Mouse (Mus musculus) neural tube, embryonic 15.5 days (tissue): ENCODE data around the gene Adra2a. TPM values are rescaled to one million over a fixed set of nuclear protein-coding genes. Genes with fewer than 3 reads are reported as not detected.

ENCODE experiments used
- ATAC-seq: fragments of 200-750 bp; cut with Nextera tagmentation; 2 replicates; pipeline ENCODE4 v1.8.0; 2017; ENCODE audit warnings: mild to moderate bottlenecking, moderate TSS enrichment, moderate library complexity; ENCODE audit not compliant: low FRiP score
- H3K27ac ChIP-seq: fragments of 300-500 bp; sonication (generic); replicated peaks from 2 replicates; pipeline ENCODE4 v1.5.1; 2015; ENCODE audit warnings: mild to moderate bottlenecking, inconsistent platforms
- H3K27me3 ChIP-seq: fragments of 300-500 bp; sonication (generic); replicated peaks from 2 replicates; pipeline ENCODE4 v1.6.1; 2015; ENCODE audit warnings: inconsistent platforms
- H3K36me3 ChIP-seq: fragments of 300-500 bp; sonication (generic); 2 replicates; pipeline ENCODE4 v1.6.1; 2015; ENCODE audit warnings: inconsistent platforms
- H3K4me1 ChIP-seq: fragments of 300-500 bp; sonication (generic); 2 replicates; pipeline ENCODE4 v1.6.1; 2015; ENCODE audit warnings: inconsistent platforms
- H3K4me2 ChIP-seq: fragments of 300-500 bp; sonication (generic); 2 replicates; pipeline ENCODE4 v1.6.1; 2015; ENCODE audit warnings: inconsistent platforms, mild to moderate bottlenecking, moderate library complexity
- H3K4me3 ChIP-seq: fragments of 300-500 bp; sonication (generic); replicated peaks from 2 replicates; pipeline ENCODE4 v1.5.1; 2015; ENCODE audit warnings: mild to moderate bottlenecking, inconsistent platforms
- H3K9ac ChIP-seq: fragments of 300-500 bp; sonication (generic); replicated peaks from 2 replicates; pipeline ENCODE4 v1.6.1; 2015; ENCODE audit warnings: mild to moderate bottlenecking, inconsistent platforms
- H3K9me3 ChIP-seq: fragments of 300-500 bp; sonication (generic); replicated peaks from 2 replicates; pipeline ENCODE4 v1.6.1; 2016; ENCODE audit warnings: inconsistent platforms
- WGBS: fragments of 180-500 bp; shearing (Covaris S2); methylation state at CpG from one replicate; pipeline ENCODE4 v1.1.7; 2015; ENCODE audit warnings: mixed read lengths; 5-methylcytosine and 5-hydroxymethylcytosine counted together
- polyA plus RNA-seq: library from polyadenylated mRNA; unstranded; fragments of >200 nt; fragmentation: Nextera tagmentation; extraction: Ambion mirVana; gene quantifications from 2 replicates; pipeline ENCODE4 v1.2.1, GENCODE M21; 2015

Adra2a gene
- polyA plus RNA-seq, 1 experiment from 2014 or later = 4.6 TPM

DNA sequence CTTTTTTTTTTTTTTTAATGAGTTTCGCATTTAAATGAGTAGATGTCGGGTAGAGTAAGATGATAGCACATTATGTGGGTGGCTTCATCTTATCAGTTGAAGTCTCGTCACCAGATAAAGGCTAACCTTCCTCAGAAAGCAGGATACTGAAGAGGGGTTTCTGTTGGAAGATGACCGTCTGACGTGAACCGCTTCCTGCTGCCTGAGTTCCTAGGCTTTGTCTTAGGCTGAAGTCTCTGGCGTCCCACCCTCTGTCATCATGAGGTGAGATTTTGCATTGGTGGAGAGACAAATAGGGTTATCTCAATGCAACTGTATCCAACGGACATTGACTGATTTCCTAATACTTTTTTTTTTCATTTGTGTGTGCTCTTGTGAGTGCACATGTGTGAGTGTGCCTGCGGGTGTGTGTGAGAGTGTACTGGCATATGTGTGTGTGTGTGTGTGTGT is 37.8 kb downstream of the Adra2a start:
- Histone ChIP-seq H3K27me3 (no peaks in the 10 kb centered on the region), H3K9ac (no peak overlapping the region), H3K4me3 (no peak overlapping the region), H3K4me1 (no peaks in the 10 kb centered on the region), H3K9me3 (no peaks in the 10 kb centered on the region), H3K36me3 (no peaks in the 10 kb centered on the region), H3K4me2 (no peak overlapping the region), H3K27ac (no peak overlapping the region)
- WGBS = 89% methylated on average over 9 of the region's 9 CpGs
- ATAC-seq = no peak

DNA sequence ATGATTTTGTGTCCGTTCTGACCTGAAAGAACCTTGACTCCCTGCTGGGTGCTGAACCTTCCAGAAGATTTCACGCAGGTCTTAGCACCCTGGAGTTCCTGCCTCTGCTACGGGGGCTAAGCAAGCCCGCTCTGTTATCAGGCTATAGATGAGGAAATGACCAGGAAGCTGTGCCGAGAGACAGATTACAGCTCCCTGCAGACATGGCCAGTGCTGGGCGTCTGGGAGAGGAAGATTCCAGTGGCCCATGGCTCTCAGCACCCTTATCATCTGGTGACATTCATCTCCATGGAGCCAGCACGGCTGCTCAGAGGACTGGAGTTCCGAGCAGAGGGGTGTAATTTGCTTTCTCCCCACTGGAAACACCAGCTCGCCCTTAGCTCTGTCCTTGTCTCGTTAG is 43.4 kb downstream of the Adra2a start:
- Histone ChIP-seq H3K9me3 (no peaks in the 10 kb centered on the region), H3K27me3 (no peaks in the 10 kb centered on the region), H3K27ac (no peak overlapping the region), H3K36me3 (no peaks in the 10 kb centered on the region), H3K4me3 (no peak overlapping the region), H3K4me1 (no peaks in the 10 kb centered on the region), H3K9ac (no peak overlapping the region), H3K4me2 (no peak overlapping the region)
- no peak for ATAC-seq
- 74% methylated on average over 10 of the region's 10 CpGs for WGBS

DNA sequence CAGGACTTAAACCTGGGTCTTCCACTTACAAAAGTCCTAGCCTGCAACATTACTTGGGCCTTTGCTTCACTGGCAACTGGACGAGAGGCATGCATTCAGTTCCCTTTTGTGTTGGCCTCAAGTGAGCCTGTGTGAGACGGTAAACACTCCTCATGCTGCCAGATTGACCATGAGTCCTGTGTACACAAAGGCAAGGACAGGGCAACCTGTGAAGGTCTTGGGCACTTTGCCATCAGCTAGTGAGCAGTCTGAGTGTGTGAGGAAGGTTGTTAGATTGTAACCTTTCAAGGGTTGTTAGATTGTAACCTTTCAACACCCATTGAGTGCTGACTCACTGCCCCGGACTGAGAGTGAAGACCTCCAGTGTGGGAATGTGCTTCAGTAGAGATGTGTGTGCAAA is 49.6 kb downstream of the Adra2a start:
- H3K9me3 ChIP-seq = no peaks in the 10 kb centered on the region
- no peaks in the 10 kb centered on the region for H3K27me3 ChIP-seq
- H3K4me1 ChIP-seq = peaks cover 21% of the 10 kb centered on the region
- H3K4me2 ChIP-seq = no peak overlapping the region
- H3K27ac ChIP-seq = no peak overlapping the region
- 91% methylated on average over 3 of the region's 3 CpGs for WGBS
- no peaks in the 10 kb centered on the region for H3K36me3 ChIP-seq
- no peak overlapping the region for H3K4me3 ChIP-seq
- H3K9ac ChIP-seq = no peak overlapping the region
- ATAC-seq = no peak

DNA sequence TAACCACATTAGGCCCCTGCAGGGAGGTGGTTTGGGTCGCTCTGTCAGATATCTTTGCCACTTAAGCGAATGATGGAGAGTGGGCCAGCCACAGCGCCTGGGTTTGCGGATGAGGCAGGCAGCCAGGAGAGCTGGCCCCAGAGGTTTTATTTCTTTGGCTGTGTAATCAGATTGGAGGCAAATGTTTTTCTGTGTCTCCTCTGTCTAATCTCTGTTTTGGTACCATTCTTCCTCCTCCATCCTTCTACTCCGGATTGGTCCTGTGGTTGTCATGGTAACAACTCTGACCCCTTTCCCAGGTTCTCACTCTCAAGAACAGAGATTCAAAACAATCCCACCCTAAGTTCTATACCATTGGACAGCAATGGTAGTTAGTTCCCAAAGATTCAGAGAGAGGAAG is 51.8 kb downstream of the Adra2a start:
- H3K27me3 ChIP-seq = no peaks in the 10 kb centered on the region
- H3K4me2 ChIP-seq = no peak overlapping the region
- peaks cover 23% of the 10 kb centered on the region for H3K4me1 ChIP-seq
- WGBS = 48% methylated on average over 5 of the region's 5 CpGs
- no peaks in the 10 kb centered on the region for H3K36me3 ChIP-seq
- no peak overlapping the region for H3K27ac ChIP-seq
- no peaks in the 10 kb centered on the region for H3K9me3 ChIP-seq
- H3K4me3 ChIP-seq = no peak overlapping the region
- no peak overlapping the region for H3K9ac ChIP-seq
- no peak for ATAC-seq

DNA sequence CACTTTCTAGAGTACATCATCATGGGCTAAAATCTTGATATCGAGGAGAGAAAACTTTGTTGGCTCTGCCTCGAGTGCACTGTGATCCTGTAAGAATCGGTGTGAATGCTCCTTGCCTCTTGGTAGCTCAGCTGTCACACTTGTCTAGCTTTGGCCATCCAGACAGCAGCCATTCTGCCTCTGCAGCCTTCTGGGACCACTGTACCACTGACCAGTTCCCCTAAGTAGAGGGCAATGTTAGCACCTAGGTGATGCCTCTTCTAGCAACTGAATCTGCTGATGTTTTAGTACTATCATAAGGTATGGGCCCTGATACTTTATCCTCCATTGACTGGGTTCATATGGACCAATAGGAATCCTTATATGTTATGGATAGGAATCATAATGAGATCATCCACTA is 54.4 kb downstream of the Adra2a start:
- H3K9me3 ChIP-seq = no peaks in the 10 kb centered on the region
- peaks cover 23% of the 10 kb centered on the region for H3K4me1 ChIP-seq
- no peaks in the 10 kb centered on the region for H3K27me3 ChIP-seq
- no peak overlapping the region for H3K9ac ChIP-seq
- H3K36me3 ChIP-seq = no peaks in the 10 kb centered on the region
- no peak overlapping the region for H3K4me3 ChIP-seq
- no peak overlapping the region for H3K27ac ChIP-seq
- no peak overlapping the region for H3K4me2 ChIP-seq
- no peak for ATAC-seq
- WGBS = 93% methylated on average over 3 of the region's 3 CpGs

Other genes starting within 250 kb of the Adra2a start
- 60.3 and 69.1 TPM in 2 replicates for gene Pdcd4, start 151.9 kb upstream of the Adra2a start, polyA plus RNA-seq
- 58.4 and 59.4 TPM in 2 replicates for gene Shoc2, start 99.8 kb upstream of the Adra2a start, polyA plus RNA-seq
- 115 and 135 TPM in 2 replicates for gene Bbip1, start 99.5 kb upstream of the Adra2a start, polyA plus RNA-seq